Mouse (Mus musculus) G1E-ER4 (cell line): ENCODE measurements around the gene Slc26a8. TPM values are rescaled to one million over a fixed set of nuclear protein-coding genes. Genes with fewer than 3 reads are reported as not detected.

Experiments used
- GATA1 ChIP-seq: IDR thresholded peaks from one replicate; pipeline ENCODE4 v1.8.0; 2012; ENCODE audit warnings: low read length, inconsistent platforms
- polyA plus RNA-seq: library from polyadenylated mRNA; stranded (reverse); fragments of >175 nt; gene quantifications from 2 replicates; pipeline ENCODE4 v1.2.3, GENCODE M21; 2012

The Slc26a8 gene
- polyA plus RNA-seq, 1 experiment = 0.40 TPM

DNA sequence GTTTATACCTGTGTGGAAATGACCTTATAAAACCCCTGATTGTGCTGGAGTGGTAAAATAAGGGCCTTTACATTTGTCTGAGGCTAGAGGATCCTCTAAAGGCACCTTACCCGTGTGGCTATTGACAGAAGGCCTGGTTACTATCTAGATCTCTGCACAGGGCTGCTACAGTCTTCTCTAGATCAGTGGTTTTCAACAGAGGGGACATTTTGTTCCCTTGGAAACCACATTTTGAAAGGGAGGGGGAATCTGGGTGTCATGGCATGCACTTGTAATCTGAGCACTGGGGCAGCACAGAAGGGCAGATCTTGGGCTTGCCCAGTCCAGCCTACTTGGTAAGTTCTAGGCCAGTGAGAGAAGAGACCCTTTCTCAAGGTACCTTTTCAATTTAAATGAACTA lies 16.7 kb upstream of the Slc26a8 start:
- no peak for TF ChIP-seq GATA1

DNA sequence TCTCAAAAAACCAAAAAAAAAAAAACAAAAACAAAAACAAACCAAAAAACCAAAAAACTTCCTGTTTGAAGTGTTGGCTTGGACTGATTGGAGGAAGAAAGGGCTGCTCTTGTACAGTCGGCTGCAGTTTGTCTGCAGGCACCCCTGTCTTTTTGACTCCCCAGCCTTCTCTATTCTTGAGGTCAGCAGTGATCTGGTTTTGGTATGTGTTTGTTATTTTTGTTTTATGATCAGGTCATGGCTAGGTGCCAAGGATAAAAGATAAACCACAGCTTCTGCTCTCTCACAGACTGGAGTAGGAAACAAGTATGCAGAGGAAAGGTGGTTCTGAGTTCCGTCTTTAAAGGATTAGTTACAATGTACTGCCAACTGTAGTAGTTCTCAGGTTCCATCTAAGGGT lies 12.6 kb upstream of the Slc26a8 start:
- no peak for TF ChIP-seq GATA1

DNA sequence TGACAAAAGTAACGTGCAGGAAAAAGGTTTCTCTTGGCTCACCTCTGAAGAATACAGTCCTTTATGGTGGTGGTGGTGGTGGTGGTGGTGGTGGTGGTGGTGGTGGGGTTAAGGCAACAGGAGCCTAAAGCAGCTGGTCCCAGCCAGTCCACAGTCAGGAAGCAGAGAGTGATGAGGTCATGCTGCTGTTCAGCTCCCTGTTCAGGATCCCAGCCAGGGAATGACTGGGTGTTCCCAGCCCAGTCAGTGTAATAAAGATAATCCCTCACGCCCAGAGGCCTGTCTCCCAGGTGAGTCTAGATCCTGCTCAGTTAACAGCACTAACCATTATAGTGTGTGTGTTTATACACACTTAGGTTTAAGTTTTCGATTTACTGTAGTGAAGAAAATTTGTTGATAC lies 11.7 kb upstream of the Slc26a8 start:
- TF ChIP-seq GATA1 = no peak

DNA sequence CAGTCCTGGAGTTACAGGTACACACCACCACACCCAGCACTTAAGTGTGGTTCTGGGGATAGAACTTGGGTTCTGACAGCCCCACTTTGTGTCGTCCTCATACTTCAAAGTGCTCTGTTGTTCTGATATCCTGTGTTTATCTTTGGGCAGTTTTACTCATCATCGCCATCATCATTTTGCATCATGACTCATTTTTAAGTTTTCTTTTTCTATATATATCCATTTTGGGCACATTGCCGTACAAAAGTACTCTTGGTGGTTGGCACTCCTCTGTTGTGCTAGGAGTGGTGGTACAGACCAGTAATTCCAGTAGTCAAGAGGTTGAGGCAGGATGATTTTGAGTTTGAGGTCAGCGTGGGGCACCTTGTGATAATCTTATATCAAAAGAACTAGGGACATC lies 11.1 kb upstream of the Slc26a8 start:
- TF ChIP-seq GATA1 = no peak

DNA sequence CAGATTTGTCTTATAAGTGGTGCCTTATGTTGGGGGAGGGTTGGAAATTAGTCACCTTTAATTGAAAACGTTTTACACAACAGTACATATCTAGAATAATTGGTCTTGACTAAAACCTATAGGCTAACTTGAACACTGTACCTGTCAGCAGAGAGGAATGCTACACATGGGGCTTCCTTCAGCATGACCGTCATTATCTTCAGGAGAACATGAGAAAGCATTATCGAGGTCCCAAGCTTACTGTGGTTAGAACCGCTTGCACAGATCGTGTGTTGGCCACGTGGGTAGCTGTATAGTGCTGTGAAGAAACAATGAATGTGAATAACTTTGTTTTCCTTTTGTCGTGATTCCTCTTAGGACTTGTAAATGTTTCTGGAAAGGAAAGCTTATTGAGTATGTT lies 9.8 kb upstream of the Slc26a8 start:
- TF ChIP-seq GATA1 = peak; percentile 58

DNA sequence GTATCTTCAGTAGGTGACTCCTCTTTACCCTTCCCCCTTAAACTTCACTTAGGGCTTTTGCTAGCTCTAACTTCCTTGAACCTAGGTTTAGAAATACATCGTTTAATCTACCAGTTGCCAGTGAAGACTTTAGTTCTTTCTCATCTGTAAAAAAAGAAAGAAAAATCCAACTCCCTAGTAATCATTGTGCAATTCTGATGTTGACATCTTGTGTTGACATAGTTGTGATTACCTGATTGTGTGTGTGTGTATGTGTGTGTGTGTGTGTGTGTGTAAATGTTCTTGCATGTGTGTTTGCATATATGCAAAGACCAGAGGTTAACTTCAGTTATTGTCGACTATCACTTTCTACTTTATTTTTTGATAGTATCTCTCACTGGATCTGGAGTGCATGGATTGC lies 8.6 kb upstream of the Slc26a8 start:
- TF ChIP-seq GATA1 = no peak

DNA sequence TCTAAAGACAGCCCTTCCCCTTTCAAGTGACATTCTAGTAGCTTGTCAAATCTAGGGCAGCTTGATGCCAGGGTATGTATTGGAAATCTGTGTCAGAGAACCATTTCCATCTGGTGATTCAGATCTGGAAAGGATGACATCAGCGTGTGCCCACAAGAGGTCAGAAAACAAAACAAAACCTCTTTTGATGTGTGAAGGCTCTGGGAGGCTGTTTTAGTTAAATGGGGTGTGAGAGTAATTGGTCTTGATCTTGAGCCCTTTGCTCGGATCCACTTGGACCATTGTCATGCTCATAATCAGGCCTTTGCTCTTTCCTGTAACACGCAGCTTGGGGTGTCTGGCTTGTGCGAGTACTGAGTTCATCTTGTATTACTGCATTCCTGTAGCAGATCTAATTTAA lies 8.2 kb upstream of the Slc26a8 start:
- no peak for TF ChIP-seq GATA1

DNA sequence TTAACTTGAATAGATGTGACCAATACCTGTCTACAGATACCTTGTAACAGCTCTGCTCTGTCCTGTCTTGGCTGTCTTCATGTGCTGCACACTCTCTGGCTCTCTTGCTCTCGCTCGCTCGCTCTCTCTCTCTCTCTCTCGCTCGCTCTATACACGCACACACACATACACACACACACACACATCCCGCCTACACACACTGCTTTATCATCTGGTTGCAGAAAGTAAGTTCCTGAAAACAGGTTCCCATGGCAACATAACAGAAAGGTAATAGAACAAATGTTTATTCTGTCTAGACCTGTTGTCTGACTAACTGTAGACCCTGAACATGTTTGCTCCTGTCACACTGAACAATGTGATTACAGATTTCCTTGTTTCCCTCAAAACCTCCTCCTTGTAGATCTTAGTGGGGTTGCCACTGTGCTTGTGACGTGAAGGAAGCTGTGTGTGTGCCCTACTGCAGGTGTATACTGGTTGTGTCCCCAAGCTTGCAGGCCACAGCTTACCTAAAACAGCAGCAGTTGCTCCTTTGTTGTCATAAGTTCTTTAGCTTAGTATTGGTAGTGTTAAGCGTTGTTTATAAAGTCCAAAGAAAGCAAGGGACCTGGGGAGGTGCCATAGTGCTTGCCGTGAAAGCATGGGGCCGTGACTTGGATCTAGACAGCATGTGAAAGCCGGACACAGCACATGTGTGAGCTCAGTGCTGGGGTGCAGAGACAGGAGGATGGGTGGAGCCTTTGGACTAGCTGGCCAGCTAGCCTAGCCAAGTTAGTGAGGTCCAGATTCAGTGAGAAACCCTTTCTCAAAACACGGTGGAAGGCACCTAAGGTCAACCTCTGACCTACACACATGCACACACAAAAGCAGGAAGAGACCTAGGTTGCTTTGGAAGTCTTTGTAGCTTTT lies 7.5 kb upstream of the Slc26a8 start:
- no peak for TF ChIP-seq GATA1

DNA sequence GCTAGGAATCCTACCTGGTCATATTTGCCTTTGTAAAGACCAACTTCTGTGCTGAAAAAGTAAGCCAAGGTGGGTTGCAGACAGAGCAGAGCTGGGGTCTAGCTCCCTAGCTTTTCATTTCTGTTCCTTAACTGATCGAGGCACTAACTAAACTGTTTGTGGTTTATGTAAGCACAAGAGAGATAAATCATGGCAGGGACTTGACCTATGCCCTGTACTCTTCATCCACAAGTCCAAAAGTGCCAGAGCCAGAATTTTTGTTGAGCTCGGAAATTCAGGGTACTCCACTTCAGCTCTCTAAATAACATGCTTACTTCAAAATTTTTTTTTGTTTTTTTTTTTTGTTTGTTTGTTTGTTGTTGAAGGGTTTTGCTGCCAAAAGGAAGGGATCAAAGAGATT lies 6.6 kb upstream of the Slc26a8 start:
- TF ChIP-seq GATA1 = peak; percentile 18

DNA sequence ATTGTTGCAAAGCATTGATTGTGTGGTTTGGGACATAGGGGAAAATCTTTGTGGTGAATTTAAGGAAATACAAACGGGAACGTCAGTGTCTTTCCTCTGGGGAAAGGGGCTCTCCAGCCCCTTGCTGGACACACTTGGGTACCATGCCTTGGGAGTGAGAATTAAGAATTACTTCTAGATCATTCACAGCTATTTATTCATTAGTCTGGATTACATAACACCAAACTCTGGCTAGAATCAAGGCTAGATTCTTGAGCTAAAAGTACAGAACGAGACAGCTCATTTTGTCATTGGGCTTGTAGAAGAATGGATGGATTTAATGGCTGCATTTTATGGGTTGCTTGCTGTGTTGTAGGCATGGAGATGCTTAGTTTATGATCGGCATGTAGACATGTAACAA lies 4.8 kb upstream of the Slc26a8 start:
- no peak for TF ChIP-seq GATA1

DNA sequence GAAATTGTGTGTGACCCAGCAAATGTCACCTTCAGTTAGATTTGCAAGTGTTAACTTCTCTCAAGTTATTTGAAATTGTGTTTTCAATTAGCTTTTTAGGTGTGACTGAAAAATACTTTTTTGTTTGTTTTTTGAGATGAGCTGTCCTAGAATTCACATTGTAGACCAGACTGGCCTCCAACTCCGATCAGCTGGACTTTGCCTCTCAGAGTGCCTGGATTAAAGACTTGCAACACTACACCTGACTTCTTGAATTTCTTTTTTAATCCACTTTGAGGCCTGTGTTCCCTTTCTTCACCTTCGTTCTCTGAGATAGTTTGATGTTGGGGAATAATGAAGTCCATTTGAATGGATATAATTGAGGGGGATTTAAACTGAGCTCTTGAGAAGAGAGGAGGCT lies 4.0 kb upstream of the Slc26a8 start:
- TF ChIP-seq GATA1 = no peak

DNA sequence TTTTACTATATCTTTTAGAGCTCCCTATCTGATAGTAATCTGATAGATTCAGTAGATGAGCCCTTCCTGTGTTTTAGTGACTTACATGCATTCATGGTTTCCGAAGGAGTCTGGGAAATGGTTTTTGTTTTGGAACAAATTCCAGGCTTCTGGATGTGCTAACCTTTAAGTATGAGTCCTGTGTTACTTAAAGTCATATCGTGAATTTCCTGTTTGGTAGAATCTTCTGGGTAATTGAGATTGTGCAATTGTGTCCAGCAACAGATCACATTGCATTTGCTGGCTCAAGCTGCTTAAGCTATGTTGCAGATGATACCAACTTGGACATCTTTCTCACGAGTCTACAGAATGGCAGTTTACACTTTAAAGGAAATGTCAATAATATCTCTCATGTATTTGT lies 3.1 kb upstream of the Slc26a8 start:
- TF ChIP-seq GATA1 = no peak

DNA sequence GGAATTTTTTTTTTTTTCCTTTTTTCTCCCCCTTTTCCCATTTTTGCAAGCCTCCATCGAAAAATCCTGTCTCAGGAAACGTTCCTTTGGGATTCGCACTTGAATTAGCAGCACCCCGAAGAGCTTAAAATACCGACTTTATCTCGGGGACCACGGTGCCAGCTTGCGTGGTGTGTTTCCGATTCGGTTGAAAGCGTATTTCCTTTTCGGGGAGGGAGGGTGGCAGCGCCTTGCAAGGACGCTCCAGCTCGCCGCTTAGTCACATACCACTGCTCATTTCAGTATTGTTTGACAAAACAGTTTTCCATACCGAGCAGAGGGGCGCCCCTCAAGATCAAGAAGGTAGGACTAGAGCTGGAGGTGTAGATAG lies 2.3 kb upstream of the Slc26a8 start:
- no peak for TF ChIP-seq GATA1

DNA sequence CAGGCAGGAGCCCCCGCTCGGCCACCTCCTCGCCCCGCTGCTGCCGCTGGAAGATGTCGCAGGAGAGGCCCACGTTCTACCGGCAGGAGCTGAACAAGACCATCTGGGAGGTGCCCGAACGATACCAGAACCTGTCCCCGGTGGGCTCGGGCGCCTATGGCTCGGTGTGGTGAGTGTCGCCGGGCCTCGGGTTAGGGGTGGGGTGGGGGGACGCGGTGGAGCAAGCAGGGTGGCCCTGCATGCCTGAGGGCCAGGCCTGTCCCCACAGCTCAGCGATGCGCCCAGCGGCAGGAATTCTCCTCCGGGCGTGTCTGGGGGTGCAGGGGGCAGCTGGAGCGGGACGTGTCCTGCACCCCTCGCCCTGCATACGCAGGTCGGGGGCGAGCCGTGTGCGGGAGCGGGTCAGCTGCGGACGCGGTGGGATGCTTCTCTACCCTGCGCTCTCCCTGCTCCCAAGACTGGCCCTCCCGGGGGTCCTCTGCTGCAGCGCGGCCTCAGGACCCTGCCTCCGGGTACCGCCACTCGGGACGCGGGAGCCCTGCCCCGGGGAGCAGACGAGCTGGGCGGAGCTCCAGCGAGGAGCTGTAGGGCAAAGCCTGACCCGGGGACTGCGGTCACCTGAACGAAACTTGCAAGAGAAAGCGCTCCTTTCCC lies 1.8 kb upstream of the Slc26a8 start:
- TF ChIP-seq GATA1 = no peak

DNA sequence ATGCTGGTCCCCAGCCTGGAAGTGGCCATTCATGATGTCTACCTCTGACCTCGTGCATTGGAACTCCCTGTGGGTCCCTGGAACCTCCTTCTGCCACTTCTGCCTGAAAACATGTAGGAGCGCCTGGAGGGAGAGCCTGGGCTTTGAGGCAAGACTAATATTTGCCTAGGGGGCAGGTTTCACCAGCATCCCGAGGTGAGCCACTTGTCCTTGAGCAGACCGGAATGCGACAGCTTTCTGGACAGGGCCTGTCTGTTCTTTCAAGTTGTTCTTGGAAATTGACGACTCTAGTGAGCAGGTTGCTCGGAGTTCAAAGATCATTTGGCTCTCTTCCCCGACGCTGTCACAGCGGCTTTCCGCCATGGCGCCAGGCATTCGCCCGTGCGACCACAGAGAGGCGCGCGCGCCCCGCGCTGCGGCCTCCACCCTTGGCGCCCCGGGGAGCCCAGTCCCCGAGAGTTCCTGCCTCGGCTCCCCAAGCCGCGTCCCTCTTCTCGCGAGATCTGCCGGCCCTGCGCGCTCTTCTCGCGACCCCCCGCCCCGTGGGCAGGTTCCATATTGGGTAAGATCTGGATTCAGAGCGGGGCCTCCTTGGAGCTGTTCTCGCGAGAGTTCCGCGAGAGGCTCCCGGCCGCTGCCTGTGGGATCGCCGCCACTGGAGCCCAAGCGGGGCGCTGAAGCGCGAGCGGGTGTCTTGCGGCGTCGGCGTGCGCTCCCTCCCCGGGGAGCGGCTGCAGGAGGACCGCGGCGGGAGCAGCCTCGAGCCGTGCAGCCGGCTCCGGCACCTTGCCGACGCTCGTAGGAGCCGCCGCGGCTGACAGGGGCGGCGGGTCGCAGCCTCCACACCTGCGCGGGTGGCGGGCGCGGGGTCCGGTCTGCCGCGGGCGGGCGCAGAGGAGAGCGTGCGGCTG lies 998 bp upstream of the Slc26a8 start, which contains the start of gene Mapk14:
Mapk14 (plus strand) TSS at position 554 of the 911 bp plus-strand sequence.
- no peak for TF ChIP-seq GATA1

DNA sequence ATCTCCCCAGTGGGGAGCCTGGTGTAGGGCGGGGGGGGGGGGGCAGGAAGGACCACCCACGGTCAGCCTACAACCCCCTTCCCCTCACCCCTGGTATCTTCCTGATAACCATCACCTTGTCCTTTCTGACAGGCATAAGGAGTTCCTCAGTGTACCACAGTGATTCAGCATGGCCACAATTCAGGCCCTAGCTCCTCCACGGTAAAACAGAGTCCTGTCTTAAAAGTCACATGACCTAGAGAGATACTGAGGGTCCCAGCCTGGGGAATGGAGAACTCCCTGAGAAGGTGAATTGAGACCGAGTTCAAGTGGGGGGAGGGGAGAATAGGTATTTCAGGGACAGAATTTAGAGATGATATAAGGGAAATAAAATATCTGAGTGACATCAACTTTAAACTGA lies 2.7 kb downstream of the Slc26a8 start:
- no peak for TF ChIP-seq GATA1
